Mouse (Mus musculus): ENCODE data around the gene Nr2f6. TPM values are rescaled to one million over a fixed set of nuclear protein-coding genes. Genes with fewer than 3 reads are reported as not detected.
"Not testable (repeated sequence)": the region's sequence is repeated elsewhere in the genome, so short reads cannot be mapped to it uniquely, and the experiment has no call there.

The Nr2f6 gene
- polyA plus RNA-seq, 1 experiment from 2014 or later, result 72.4 TPM

DNA sequence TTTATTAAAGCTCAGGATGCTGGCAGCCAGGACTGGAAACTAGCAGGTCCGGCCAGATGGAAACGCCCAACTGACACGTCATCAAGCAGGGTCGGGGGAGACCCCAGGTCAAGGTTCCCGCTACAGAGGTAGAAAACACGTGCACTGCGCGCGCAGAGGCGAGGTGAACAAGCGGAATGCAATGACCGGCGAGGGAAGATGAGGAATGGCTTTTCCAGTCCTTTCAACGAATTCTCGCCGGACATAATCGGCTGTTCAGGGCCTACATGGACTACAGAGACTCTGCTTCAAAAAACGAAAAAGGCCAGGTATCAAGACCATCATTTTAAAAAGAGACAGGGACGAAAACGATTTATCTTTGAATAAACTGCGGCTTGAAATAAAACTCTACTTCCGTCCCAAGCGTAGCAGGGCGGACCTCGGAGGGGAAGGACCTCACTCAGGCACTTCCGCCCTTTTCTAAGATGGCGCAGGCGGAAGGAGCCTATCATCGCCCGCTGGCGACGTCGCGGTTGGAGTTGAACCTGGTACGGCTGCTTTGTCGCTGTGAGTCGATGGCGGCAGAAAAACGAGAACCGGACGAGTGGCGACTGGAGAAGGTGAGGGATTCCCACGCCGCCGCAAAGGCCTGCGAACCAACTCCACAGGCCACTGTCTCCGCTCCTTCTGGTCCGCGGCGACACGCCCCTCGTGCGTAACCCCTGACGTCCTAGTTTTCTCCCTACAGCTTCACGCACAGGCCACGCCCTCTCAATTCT is 14.8 kb downstream of the Nr2f6 start, which contains the start of gene Use1:
Use1 (plus strand) TSS at position 78 of the 758 bp plus-strand sequence.
- WGBS, result under 1% methylated on average over 56 of the region's 56 CpGs
- peaks cover 19% of the 10 kb centered on the region for H3K36me3 ChIP-seq
- peak within 1 kb of the TSS; percentile 89 for H3K27ac ChIP-seq
- H3K9ac ChIP-seq (replicated peaks), result peak within 1 kb of the TSS; percentile 64
- peak within 1 kb of the TSS; percentile 61 for H3K4me3 ChIP-seq (replicated peaks)
- peak within 1 kb of the TSS; percentile 86 for H3K4me2 ChIP-seq
- no peaks in the 10 kb centered on the region for H3K27me3 ChIP-seq
- H3K9me3 ChIP-seq, result no peaks in the 10 kb centered on the region
- peak; percentile 68 for ATAC-seq (ENCODE audit: insufficient number of reproducible peaks, insufficient read depth, low FRiP score, low TSS enrichment, low read depth)
- H3K4me1 ChIP-seq (replicated peaks), result peaks cover 19% of the 10 kb centered on the region

GRCm38 (mm10) chr8:71358026-71358425 is 23.7 kb downstream of the Nr2f6 start:
- peaks cover 83% of the 10 kb centered on the region for H3K36me3 ChIP-seq
- no peaks in the 10 kb centered on the region for H3K9me3 ChIP-seq
- no peaks in the 10 kb centered on the region for H3K4me1 ChIP-seq (replicated peaks)
- H3K4me2 ChIP-seq, result no peak overlapping the region
- no peak overlapping the region for H3K27ac ChIP-seq
- no peaks in the 10 kb centered on the region for H3K27me3 ChIP-seq
- 87% methylated on average over 3 of the region's 3 CpGs for WGBS
- no peak overlapping the region for H3K9ac ChIP-seq (replicated peaks)
- ATAC-seq (ENCODE audit: insufficient number of reproducible peaks, insufficient read depth, low FRiP score, low TSS enrichment, low read depth), result no peak
- no peak overlapping the region for H3K4me3 ChIP-seq (replicated peaks)

- Histone ChIP-seq H3K36me3 (peaks cover 99% of the 10 kb centered on the region), H3K4me2 (no peak overlapping the region), H3K4me3 (replicated peaks) (no peak overlapping the region), H3K9me3 (no peaks in the 10 kb centered on the region), H3K27me3 (no peaks in the 10 kb centered on the region), H3K27ac (no peak overlapping the region), H3K9ac (replicated peaks) (no peak overlapping the region), H3K4me1 (replicated peaks) (no peaks in the 10 kb centered on the region)
- WGBS, result 88% methylated on average over 1 of the region's 1 CpGs
- ATAC-seq (ENCODE audit: insufficient number of reproducible peaks, insufficient read depth, low FRiP score, low TSS enrichment, low read depth), result no peak
Observed at GRCm38 (mm10) chr8:71351520-71351919, 30.2 kb downstream of the Nr2f6 start.

GRCm38 (mm10) chr8:71351117-71351516 is 30.6 kb downstream of the Nr2f6 start:
- ATAC-seq (ENCODE audit: insufficient number of reproducible peaks, insufficient read depth, low FRiP score, low TSS enrichment, low read depth), result no peak
- WGBS, result 77% methylated on average over 3 of the region's 3 CpGs
- no peaks in the 10 kb centered on the region for H3K4me1 ChIP-seq (replicated peaks)
- H3K4me2 ChIP-seq, result no peak overlapping the region
- H3K9ac ChIP-seq (replicated peaks), result no peak overlapping the region
- no peak overlapping the region for H3K4me3 ChIP-seq (replicated peaks)
- no peak overlapping the region for H3K27ac ChIP-seq
- peaks cover 99% of the 10 kb centered on the region for H3K36me3 ChIP-seq
- H3K27me3 ChIP-seq, result no peaks in the 10 kb centered on the region
- H3K9me3 ChIP-seq, result no peaks in the 10 kb centered on the region

GRCm38 (mm10) chr8:71346581-71346980 is 35.2 kb downstream of the Nr2f6 start:
- Histone ChIP-seq H3K4me3 (replicated peaks) (no peak overlapping the region), H3K27ac (no peak overlapping the region), H3K36me3 (peaks cover 95% of the 10 kb centered on the region), H3K9me3 (no peaks in the 10 kb centered on the region), H3K27me3 (no peaks in the 10 kb centered on the region), H3K4me1 (replicated peaks) (no peaks in the 10 kb centered on the region), H3K4me2 (no peak overlapping the region), H3K9ac (replicated peaks) (no peak overlapping the region)
- 62% methylated on average over 1 of the region's 1 CpGs for WGBS
- ATAC-seq (ENCODE audit: insufficient number of reproducible peaks, insufficient read depth, low FRiP score, low TSS enrichment, low read depth), result no peak

DNA sequence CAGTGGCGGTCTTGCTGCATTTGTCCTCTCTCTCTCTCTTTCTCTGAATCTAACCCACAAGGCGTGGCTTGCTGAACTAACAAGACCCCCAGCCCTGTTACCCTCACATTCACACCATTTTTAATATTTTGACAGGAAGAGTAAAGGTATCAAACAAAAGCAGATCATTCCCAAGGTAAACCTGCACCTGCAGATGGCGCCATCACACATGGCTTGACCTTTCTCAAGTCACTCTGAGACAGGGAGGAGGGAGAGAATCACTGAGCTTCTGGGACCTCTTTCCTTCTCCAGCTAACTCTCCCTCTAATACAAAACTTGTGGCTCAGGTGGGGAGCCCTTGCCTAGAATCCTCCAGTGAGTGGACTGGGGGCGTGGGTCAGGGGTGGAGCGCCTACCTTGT is 41.1 kb downstream of the Nr2f6 start:
- 75% methylated on average over 5 of the region's 5 CpGs for WGBS
- Histone ChIP-seq H3K4me2 (no peak overlapping the region), H3K9me3 (no peaks in the 10 kb centered on the region), H3K27me3 (no peaks in the 10 kb centered on the region), H3K4me3 (replicated peaks) (no peak overlapping the region), H3K36me3 (peaks cover 80% of the 10 kb centered on the region), H3K27ac (no peak overlapping the region), H3K4me1 (replicated peaks) (no peaks in the 10 kb centered on the region), H3K9ac (replicated peaks) (no peak overlapping the region)
- no peak for ATAC-seq (ENCODE audit: insufficient number of reproducible peaks, insufficient read depth, low FRiP score, low TSS enrichment, low read depth)

GRCm38 (mm10) chr8:71337834-71338233 is 43.9 kb downstream of the Nr2f6 start:
- peaks cover 70% of the 10 kb centered on the region for H3K36me3 ChIP-seq
- WGBS, result 87% methylated on average over 6 of the region's 6 CpGs
- not testable (repeated sequence) for H3K4me1 ChIP-seq (replicated peaks); H3K4me3 ChIP-seq (replicated peaks); H3K9me3 ChIP-seq; H3K27me3 ChIP-seq; H3K27ac ChIP-seq; ATAC-seq (ENCODE audit: insufficient number of reproducible peaks, insufficient read depth, low FRiP score, low TSS enrichment, low read depth); H3K9ac ChIP-seq (replicated peaks); H3K4me2 ChIP-seq

DNA sequence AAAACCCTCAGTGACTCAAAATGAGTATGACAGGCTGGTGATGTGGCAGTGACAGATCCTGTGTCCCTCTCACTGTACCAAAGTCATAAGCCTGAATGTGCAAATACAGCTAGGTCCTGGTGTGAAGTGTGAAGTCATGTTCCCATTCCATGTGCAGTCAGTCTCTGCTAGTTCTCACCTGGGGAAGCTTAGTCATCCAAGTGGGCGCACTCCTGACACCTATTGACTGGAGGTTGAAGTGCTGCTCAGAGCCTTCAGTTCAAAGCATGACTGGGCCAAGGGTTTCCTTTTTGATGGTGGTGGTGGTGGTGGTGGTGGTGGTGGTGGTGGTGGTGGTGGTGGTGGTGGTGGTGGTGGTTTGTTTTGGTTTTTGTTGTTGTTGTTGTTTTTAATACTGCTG is 56.9 kb downstream of the Nr2f6 start:
- H3K9ac ChIP-seq (replicated peaks), result no peak overlapping the region
- H3K4me3 ChIP-seq (replicated peaks), result no peak overlapping the region

More for the DNA sequence above, 56.9 kb downstream of the Nr2f6 start:
- Histone ChIP-seq H3K9me3 (no peaks in the 10 kb centered on the region), H3K27me3 (no peaks in the 10 kb centered on the region), H3K27ac (no peak overlapping the region), H3K4me1 (replicated peaks) (no peaks in the 10 kb centered on the region), H3K36me3 (peaks cover 80% of the 10 kb centered on the region), H3K4me2 (no peak overlapping the region)
- WGBS, result 89% methylated on average over 1 of the region's 1 CpGs
- ATAC-seq (ENCODE audit: insufficient number of reproducible peaks, insufficient read depth, low FRiP score, low TSS enrichment, low read depth), result no peak

Other genes starting within 250 kb of the Nr2f6 start
- gene Myo9b, start 109.2 kb downstream of the Nr2f6 start, polyA plus RNA-seq (2016; fragmentation: Nextera tagmentation; extraction: Ambion mirVana), result 28.8 and 37.1 TPM in 2 replicates
- gene Haus8, start 109.0 kb downstream of the Nr2f6 start, polyA plus RNA-seq (2016; fragmentation: Nextera tagmentation; extraction: Ambion mirVana), result 56.1 and 59.1 TPM in 2 replicates
- 92.7 and 100 TPM in 2 replicates for gene Use1, start 15.1 kb downstream of the Nr2f6 start, polyA plus RNA-seq (2016; fragmentation: Nextera tagmentation; extraction: Ambion mirVana)
- gene Ocel1, start 10.7 kb downstream of the Nr2f6 start, polyA plus RNA-seq (2016; fragmentation: Nextera tagmentation; extraction: Ambion mirVana), result 4.2 and 4.9 TPM in 2 replicates
- gene Ushbp1, start 13.8 kb upstream of the Nr2f6 start, polyA plus RNA-seq (2016; fragmentation: Nextera tagmentation; extraction: Ambion mirVana), result 7.0 and 7.1 TPM in 2 replicates
- gene Babam1, start 14.9 kb upstream of the Nr2f6 start, polyA plus RNA-seq (2016; fragmentation: Nextera tagmentation; extraction: Ambion mirVana), result 96.9 TPM in 2 replicates
- gene Ankle1, start 24.1 kb upstream of the Nr2f6 start, polyA plus RNA-seq (2016; fragmentation: Nextera tagmentation; extraction: Ambion mirVana), result 41.5 and 44.1 TPM in 2 replicates
- gene Abhd8, start 81.7 kb upstream of the Nr2f6 start, polyA plus RNA-seq (2016; fragmentation: Nextera tagmentation; extraction: Ambion mirVana), result 78.2 and 82.8 TPM in 2 replicates
- gene Mrpl34, start 83.0 kb upstream of the Nr2f6 start, polyA plus RNA-seq (2016; fragmentation: Nextera tagmentation; extraction: Ambion mirVana), result 180 and 203 TPM in 2 replicates
- gene Dda1, start 87.2 kb upstream of the Nr2f6 start, polyA plus RNA-seq (2016; fragmentation: Nextera tagmentation; extraction: Ambion mirVana), result 99.8 and 106 TPM in 2 replicates
- gene Ano8, start 104.0 kb upstream of the Nr2f6 start, polyA plus RNA-seq (2016; fragmentation: Nextera tagmentation; extraction: Ambion mirVana), result 6.8 and 6.9 TPM in 2 replicates
- gene Gtpbp3, start 106.1 kb upstream of the Nr2f6 start, polyA plus RNA-seq (2016; fragmentation: Nextera tagmentation; extraction: Ambion mirVana), result 22.1 and 23.2 TPM in 2 replicates
- 59.2 and 62.5 TPM in 2 replicates for gene Plvap, start 129.8 kb upstream of the Nr2f6 start, polyA plus RNA-seq (2016; fragmentation: Nextera tagmentation; extraction: Ambion mirVana)
- 0.25 and 0.49 TPM in 2 replicates for gene Ccdc194, start 143.8 kb upstream of the Nr2f6 start, polyA plus RNA-seq (2016; fragmentation: Nextera tagmentation; extraction: Ambion mirVana)
- 8.1 and 11.3 TPM in 2 replicates for gene Bst2, start 155.5 kb upstream of the Nr2f6 start, polyA plus RNA-seq (2016; fragmentation: Nextera tagmentation; extraction: Ambion mirVana)
- 64.3 and 69.1 TPM in 2 replicates for gene Mvb12a, start 161.0 kb upstream of the Nr2f6 start, polyA plus RNA-seq (2016; fragmentation: Nextera tagmentation; extraction: Ambion mirVana)
- gene Tmem221, start 176.9 kb upstream of the Nr2f6 start, polyA plus RNA-seq (2016; fragmentation: Nextera tagmentation; extraction: Ambion mirVana), result 0.13 and 0.26 TPM in 2 replicates
- gene Nxnl1, start 184.6 kb upstream of the Nr2f6 start, polyA plus RNA-seq (2016; fragmentation: Nextera tagmentation; extraction: Ambion mirVana), result not detected in 2 replicates
- 45.5 and 50.0 TPM in 2 replicates for gene Slc27a1, start 186.9 kb upstream of the Nr2f6 start, polyA plus RNA-seq (2016; fragmentation: Nextera tagmentation; extraction: Ambion mirVana)
- gene Pgls, start 210.2 kb upstream of the Nr2f6 start, polyA plus RNA-seq (2016; fragmentation: Nextera tagmentation; extraction: Ambion mirVana), result 228 and 243 TPM in 2 replicates
- 4.6 and 6.6 TPM in 2 replicates for gene Fam129c, start 215.7 kb upstream of the Nr2f6 start, polyA plus RNA-seq (2016; fragmentation: Nextera tagmentation; extraction: Ambion mirVana)
- 61.4 and 65.9 TPM in 2 replicates for gene Colgalt1, start 229.0 kb upstream of the Nr2f6 start, polyA plus RNA-seq (2016; fragmentation: Nextera tagmentation; extraction: Ambion mirVana)